Mouse (Mus musculus) E14TG2a.4 (cell line): ENCODE results near the gene Fam214a.

Source experiments
- CTCF ChIP-seq: conservative IDR thresholded peaks from 2 replicates; pipeline ENCODE4 v1.5.1; 2014; ENCODE audit warnings: low read length
- NANOG ChIP-seq: IDR thresholded peaks from 2 replicates; pipeline ENCODE4 v1.6.1; 2014; ENCODE audit warnings: borderline replicate concordance, low read length, mixed read lengths

DNA sequence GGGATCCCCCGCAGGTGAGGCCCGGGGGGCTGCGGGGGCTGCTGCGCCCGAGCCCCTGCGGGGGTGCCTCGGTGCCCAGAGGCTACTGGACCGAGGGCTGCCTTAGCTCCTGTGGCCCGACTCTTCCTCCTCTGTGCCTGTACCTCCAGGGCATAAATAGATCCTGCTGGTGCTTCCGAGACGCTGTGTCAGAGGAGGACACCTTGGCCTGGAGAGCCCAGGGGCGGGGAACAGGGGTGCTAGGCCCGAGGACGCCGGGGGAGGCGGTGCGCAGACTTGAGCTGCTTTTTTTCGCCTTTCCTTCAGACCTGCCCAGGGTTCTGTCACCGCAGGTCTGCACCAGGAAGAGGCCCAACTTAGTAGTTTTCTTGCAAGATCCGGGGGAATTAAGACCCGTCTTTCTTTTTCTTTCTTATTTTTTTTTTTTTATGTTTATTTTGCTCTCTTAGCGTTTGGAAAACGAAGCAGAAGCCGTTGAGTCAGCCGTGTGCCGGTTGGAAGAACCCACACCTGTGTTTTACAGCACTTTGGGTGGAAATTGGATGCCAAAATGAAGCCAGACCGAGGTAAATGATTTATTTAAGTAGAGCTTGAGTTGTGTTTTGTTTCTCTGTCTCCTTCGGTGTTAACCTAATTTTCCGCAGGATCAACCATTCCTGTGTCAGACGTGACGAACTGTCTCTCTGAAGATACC is 728 bp downstream of the Fam214a start:
- TF ChIP-seq CTCF (no peak), NANOG (no peak)
